Mouse (Mus musculus) ES-E14 (cell line): ENCODE measurements at regions not wholly inside any gene's neighbourhood (a gene's known extent, or its start where the extent isn't known, plus 50 kb on each side); places are given as distances from the start of the nearest gene placed in this dataset.

Experiments used
- DNase-seq: peaks from one replicate; pipeline ENCODE4 v3.0.0-alpha.2; 2013; ENCODE audit warnings: low read depth, low spot score
- H3K27ac ChIP-seq: 2 replicates; pipeline ENCODE4 v1.5.1; 2012; ENCODE audit warnings: low read depth, mild to moderate bottlenecking, low read length, moderate library complexity, mixed read lengths; ENCODE audit not compliant: poor library complexity, insufficient read depth, severe bottlenecking
- H3K36me3 ChIP-seq: 2 replicates; pipeline ENCODE4 v1.6.1; 2012; ENCODE audit warnings: mild to moderate bottlenecking, low read length, moderate library complexity, mixed read lengths; ENCODE audit not compliant: control insufficient read depth, poor library complexity, insufficient read depth, severe bottlenecking
- H3K4me1 ChIP-seq, 2 experiments: fragments of 150-350 bp in 1 of 2; sonication (generic) in 1 of 2; 2 replicates each; pipeline ENCODE4 v1.6.1; 2012; ENCODE audit warnings: low read length in 2 of 2, mild to moderate bottlenecking in 1 of 2, mixed read lengths in 1 of 2; ENCODE audit not compliant: control insufficient read depth in 2 of 2, insufficient read depth in 2 of 2, poor library complexity in 1 of 2
- H3K4me3 ChIP-seq, 2 experiments: fragments of 150-350 bp in 1 of 2; sonication (generic) in 1 of 2; 2 replicates each; pipeline ENCODE4 v1.5.1; 2012; ENCODE audit warnings: low read length in 2 of 2, low read depth in 1 of 2, mild to moderate bottlenecking in 1 of 2, mixed read lengths in 1 of 2; ENCODE audit not compliant: insufficient read depth in 1 of 2, poor library complexity in 1 of 2, severe bottlenecking in 1 of 2
- H3K9ac ChIP-seq: 2 replicates; pipeline ENCODE4 v1.6.1; 2012; ENCODE audit warnings: low read depth, mild to moderate bottlenecking, low read length, mixed read lengths; ENCODE audit not compliant: poor library complexity, insufficient read depth, severe bottlenecking
- H3K9me3 ChIP-seq: fragments of 150-350 bp; sonication (generic); 2 replicates; pipeline ENCODE4 v1.6.1; 2012; ENCODE audit warnings: low read depth, mild to moderate bottlenecking, low read length; ENCODE audit not compliant: control insufficient read depth, insufficient read depth
- CHD2 ChIP-seq: IDR thresholded peaks from 2 replicates; pipeline ENCODE4 v1.6.1; 2014; ENCODE audit warnings: mild to moderate bottlenecking, low read depth, low read length, inconsistent platforms
- HCFC1 ChIP-seq: IDR thresholded peaks from 2 replicates; pipeline ENCODE4 v1.6.1; 2012; ENCODE audit warnings: low read length, inconsistent platforms, borderline replicate concordance; ENCODE audit not compliant: insufficient read depth
- MAFK ChIP-seq: IDR thresholded peaks from 2 replicates; pipeline ENCODE4 v1.6.1; 2014; ENCODE audit warnings: mild to moderate bottlenecking, low read depth, low read length, inconsistent platforms; ENCODE audit not compliant: insufficient read depth
- ZC3H11A ChIP-seq: IDR thresholded peaks from 2 replicates; pipeline ENCODE4 v1.6.1; 2012; ENCODE audit warnings: low read depth, mild to moderate bottlenecking, inconsistent platforms, low read length, borderline replicate concordance
- ZNF384 ChIP-seq: IDR thresholded peaks from 2 replicates; pipeline ENCODE4 v1.6.1; 2012; ENCODE audit warnings: low read depth, low read length, inconsistent platforms
- in situ Hi-C, 2 experiments: fragments of 600-800 bp; cut with MboI; formaldehyde crosslinking; loops; one replicate each; pipeline ENCODE4 v1.15.1; 2025; ENCODE audit warnings: low sequenced_read_pairs in 2 of 2, inconsistent platforms in 1 of 2; ENCODE audit not compliant: unreplicated experiment in 2 of 2

DNA sequence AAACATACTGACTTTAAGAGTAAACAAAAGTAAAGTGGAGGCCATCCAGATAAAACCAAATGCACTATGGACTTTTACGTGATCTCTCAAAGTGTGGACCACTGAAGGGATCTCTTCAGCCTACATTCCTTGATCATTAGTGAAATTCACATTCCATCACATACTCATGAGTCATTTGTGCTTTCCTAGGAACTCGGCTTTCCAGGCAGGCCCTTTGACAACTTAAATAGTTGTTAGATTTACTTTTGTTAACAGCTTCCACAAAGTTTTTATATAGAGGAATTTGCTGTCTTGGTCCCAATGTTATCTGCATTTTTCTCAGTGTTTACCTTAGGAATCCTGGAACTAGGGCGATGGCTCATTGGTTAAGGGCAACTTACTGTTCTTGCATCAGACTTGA, 99.7 kb upstream of the Adcy1 start:
- Histone ChIP-seq H3K4me3 (no peak overlapping the region), H3K36me3 (no peaks in the 10 kb centered on the region), H3K9me3 (no peaks in the 10 kb centered on the region), H3K27ac (no peak overlapping the region), H3K4me1 (no peaks in the 10 kb centered on the region), H3K9ac (no peak overlapping the region)
- DNase-seq, result no peak
- in situ Hi-C loops, result no loop called here
- TF ChIP-seq ZC3H11A, result no peak
- TF ChIP-seq CHD2, result no peak
- TF ChIP-seq MAFK, result no peak
- no peak for TF ChIP-seq HCFC1
- TF ChIP-seq ZNF384, result no peak

DNA sequence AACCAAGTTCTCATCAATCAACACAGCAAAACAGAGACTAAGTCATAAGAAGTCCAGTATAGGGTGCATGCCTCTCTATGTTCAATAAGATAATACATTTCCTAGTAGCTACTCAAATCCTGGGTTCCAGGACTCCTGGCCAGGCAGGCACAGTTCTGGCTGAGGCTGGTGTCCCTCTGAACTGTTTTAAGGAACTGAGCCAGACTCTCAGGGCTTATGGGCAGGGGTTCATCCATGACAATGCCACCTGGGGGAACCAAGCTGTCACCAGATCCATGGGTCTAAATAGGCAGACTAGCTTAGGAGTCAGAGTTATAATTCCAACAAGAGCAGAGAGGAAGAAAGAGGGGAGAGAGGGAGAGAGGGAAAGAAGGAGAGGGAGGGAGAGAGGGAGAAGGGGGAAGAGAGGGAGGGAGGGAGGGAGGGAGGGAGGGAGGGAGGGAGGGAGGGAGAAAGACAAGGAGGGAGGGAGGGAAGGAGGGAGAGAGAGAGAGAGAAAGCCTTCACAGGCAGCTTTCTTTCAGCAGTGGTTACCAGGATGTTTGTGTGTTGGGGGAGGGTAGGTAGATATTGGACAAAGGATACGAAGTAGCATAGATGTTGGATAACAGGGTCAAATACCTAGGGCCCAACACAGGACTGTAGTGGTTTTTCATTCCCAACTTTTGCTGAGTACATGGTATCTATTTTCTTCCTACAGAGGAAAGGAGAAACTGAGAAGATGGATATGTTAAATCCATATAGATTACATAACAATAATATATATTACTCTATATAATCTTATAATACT, 100.3 kb upstream of the Adcy1 start:
- TF ChIP-seq CHD2, result no peak
- TF ChIP-seq HCFC1, result no peak
- no peak for TF ChIP-seq ZNF384
- no peak for TF ChIP-seq MAFK
- TF ChIP-seq ZC3H11A, result no peak
- in situ Hi-C loops, result no loop called here

DNA sequence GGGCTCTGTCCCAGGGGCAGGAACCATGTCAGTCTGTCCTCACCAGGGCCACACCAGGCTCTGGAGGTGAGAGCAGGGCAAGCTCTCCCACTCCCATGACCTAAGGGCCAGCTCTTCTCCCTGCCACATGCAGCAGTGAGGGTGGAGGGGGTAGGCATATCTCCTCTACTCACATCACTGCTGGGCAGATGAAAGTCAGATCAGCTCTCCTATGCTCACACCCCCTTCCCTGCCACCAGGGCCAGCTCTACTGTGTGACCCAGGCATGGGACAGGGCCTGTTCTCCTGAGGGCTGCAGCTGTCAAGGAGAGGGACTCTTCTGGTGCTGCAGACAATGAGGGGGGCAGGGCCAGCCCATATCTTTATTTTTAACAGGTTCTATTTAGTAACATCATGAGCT, 101.0 kb upstream of the Adcy1 start:
- no peak for DNase-seq
- H3K9ac ChIP-seq, result no peak overlapping the region
- no peaks in the 10 kb centered on the region for H3K9me3 ChIP-seq
- no peak for TF ChIP-seq ZC3H11A
- no peak for TF ChIP-seq HCFC1
- no peak for TF ChIP-seq MAFK
- no peak for TF ChIP-seq ZNF384
- TF ChIP-seq CHD2, result no peak
- in situ Hi-C loops, result no loop called here
- H3K4me1 ChIP-seq, result no peaks in the 10 kb centered on the region
- no peak overlapping the region for H3K27ac ChIP-seq
- H3K36me3 ChIP-seq, result no peaks in the 10 kb centered on the region
- no peak overlapping the region for H3K4me3 ChIP-seq

More for the DNA sequence above, 100.3 kb upstream of the Adcy1 start:
- Histone ChIP-seq H3K9ac (no peak overlapping the region), H3K27ac (no peak overlapping the region), H3K9me3 (no peaks in the 10 kb centered on the region), H3K36me3 (no peaks in the 10 kb centered on the region), H3K4me1 (no peaks in the 10 kb centered on the region), H3K4me3 (no peak overlapping the region)
- DNase-seq, result no peak

DNA sequence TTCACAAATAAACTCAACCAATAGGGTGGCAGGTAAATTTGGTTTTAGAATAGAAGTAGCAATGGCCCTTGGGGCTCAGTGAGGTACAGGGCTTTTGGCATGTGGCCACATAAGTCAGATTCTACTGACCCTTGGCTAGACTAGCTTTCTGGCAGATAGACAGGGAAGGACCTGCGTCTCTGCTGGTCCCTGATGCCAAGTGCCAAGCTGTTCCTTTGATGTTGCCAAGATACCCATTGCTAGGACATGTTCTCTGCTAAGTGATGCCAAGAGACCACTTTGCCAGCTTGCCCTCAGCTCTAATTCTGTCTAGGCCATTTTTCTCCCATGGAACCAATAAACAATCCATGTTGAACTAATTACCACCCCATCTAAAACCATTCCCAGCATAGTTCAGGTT, 110.5 kb upstream of the Adcy1 start:
- in situ Hi-C loops, result no loop called here
- TF ChIP-seq HCFC1 (no peak), ZC3H11A (no peak), MAFK (no peak), ZNF384 (no peak), CHD2 (no peak)
- no peak overlapping the region for H3K9ac ChIP-seq
- no peaks in the 10 kb centered on the region for H3K9me3 ChIP-seq
- H3K36me3 ChIP-seq, result no peaks in the 10 kb centered on the region
- H3K4me1 ChIP-seq, result no peaks in the 10 kb centered on the region
- no peak for DNase-seq
- no peak overlapping the region for H3K27ac ChIP-seq
- H3K4me3 ChIP-seq, result no peak overlapping the region
